Mouse (Mus musculus): Measurements from ENCODE around the gene Atp2c2. TPM values are rescaled to one million over a fixed set of nuclear protein-coding genes. Genes with fewer than 3 reads are reported as not detected.

Gene Atp2c2
- under 1 TPM in 1 of 4 experiments, not detected in 3; 0.11 TPM for total RNA-seq (2022)

GRCm38 (mm10) chr8:119699549-119700134 lies at the start of gene Atp2c2:
TSS of gene Atp2c2 (plus strand) at chr8:119700009.
- no peak for DNase-seq (ENCODE audit: low spot score)

GRCm38 (mm10) chr8:119651324-119651723 lies 48.5 kb upstream of the Atp2c2 start:
- no peak for DNase-seq (ENCODE audit: low spot score)

GRCm38 (mm10) chr8:119656709-119657464 lies 42.9 kb upstream of the Atp2c2 start:
- DNase-seq (ENCODE audit: low spot score) = no peak

GRCm38 (mm10) chr8:119661081-119661480 lies 38.7 kb upstream of the Atp2c2 start:
- DNase-seq (ENCODE audit: low spot score) = peak; percentile 66

GRCm38 (mm10) chr8:119661892-119662291 lies 37.9 kb upstream of the Atp2c2 start:
- DNase-seq (ENCODE audit: low spot score) = no peak

GRCm38 (mm10) chr8:119663440-119663839 lies 36.4 kb upstream of the Atp2c2 start:
- DNase-seq (ENCODE audit: low spot score) = no peak

GRCm38 (mm10) chr8:119665270-119665669 lies 34.5 kb upstream of the Atp2c2 start:
- peak; percentile 24 for DNase-seq (ENCODE audit: low spot score)

- peak; percentile 40 for DNase-seq (ENCODE audit: low spot score)
Measured at GRCm38 (mm10) chr8:119666219-119666951, 33.4 kb upstream of the Atp2c2 start, which contains the start of gene Wfdc1. TSS of gene Wfdc1 (plus strand) at chr8:119666365.

GRCm38 (mm10) chr8:119668447-119668846 lies 31.4 kb upstream of the Atp2c2 start:
- no peak for DNase-seq (ENCODE audit: low spot score)

- no peak for DNase-seq (ENCODE audit: low spot score)
Measured at GRCm38 (mm10) chr8:119669284-119669683, 30.5 kb upstream of the Atp2c2 start.

- peak; percentile 68 for DNase-seq (ENCODE audit: low spot score)
Measured at GRCm38 (mm10) chr8:119670419-119671091, 29.3 kb upstream of the Atp2c2 start.

GRCm38 (mm10) chr8:119673976-119674555 lies 25.7 kb upstream of the Atp2c2 start:
- no peak for DNase-seq (ENCODE audit: low spot score)

GRCm38 (mm10) chr8:119675457-119675856 lies 24.4 kb upstream of the Atp2c2 start:
- DNase-seq (ENCODE audit: low spot score) = no peak

GRCm38 (mm10) chr8:119676389-119676788 lies 23.4 kb upstream of the Atp2c2 start:
- DNase-seq (ENCODE audit: low spot score) = peak; percentile 92

- DNase-seq (ENCODE audit: low spot score) = no peak
Measured at GRCm38 (mm10) chr8:119678138-119678843, 21.5 kb upstream of the Atp2c2 start.

GRCm38 (mm10) chr8:119679184-119679583 lies 20.6 kb upstream of the Atp2c2 start:
- DNase-seq (ENCODE audit: low spot score) = no peak

GRCm38 (mm10) chr8:119690602-119691001 lies 9.2 kb upstream of the Atp2c2 start:
- DNase-seq (ENCODE audit: low spot score) = no peak

GRCm38 (mm10) chr8:119691989-119692388 lies 7.8 kb upstream of the Atp2c2 start:
- DNase-seq (ENCODE audit: low spot score) = no peak

- no peak for DNase-seq (ENCODE audit: low spot score)
Measured at GRCm38 (mm10) chr8:119694696-119695095, 5.1 kb upstream of the Atp2c2 start.

- no peak for DNase-seq (ENCODE audit: low spot score)
Measured at GRCm38 (mm10) chr8:119697163-119697562, 2.6 kb upstream of the Atp2c2 start.

- DNase-seq (ENCODE audit: low spot score) = peak; percentile 46
Measured at GRCm38 (mm10) chr8:119698960-119699359, 849 bp upstream of the Atp2c2 start.

Measured in heart, adult 8-10 months (tissue).